Mouse (Mus musculus): ENCODE data around the gene Gm45837.

The Gm45837 gene

GRCm38 (mm10) chr7:101501236-101501635, 90.5 kb downstream of the Gm45837 start:
- DNase-seq (ENCODE audit: low spot score), result no peak

DNA sequence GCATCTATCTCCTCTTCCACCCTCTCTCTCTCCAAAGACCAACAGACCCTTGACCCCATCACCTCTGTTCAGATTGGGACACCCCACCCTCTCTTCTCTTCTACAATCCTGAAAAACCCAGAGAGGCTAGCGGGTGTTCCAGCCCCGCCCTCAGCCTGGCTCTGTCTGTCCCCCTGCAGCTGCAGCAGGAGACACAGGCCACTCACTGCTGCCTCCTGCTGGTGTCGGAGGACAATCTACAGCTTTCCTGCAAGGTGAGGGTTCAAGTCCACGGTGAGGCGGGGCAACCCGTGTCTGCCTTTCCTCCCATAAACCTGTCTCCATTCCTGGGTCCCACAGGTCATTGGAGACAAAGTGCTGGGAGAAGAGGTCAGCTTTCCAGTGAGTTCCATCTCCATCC, 91.0 kb downstream of the Gm45837 start:
- DNase-seq (ENCODE audit: low spot score), result no peak

DNA sequence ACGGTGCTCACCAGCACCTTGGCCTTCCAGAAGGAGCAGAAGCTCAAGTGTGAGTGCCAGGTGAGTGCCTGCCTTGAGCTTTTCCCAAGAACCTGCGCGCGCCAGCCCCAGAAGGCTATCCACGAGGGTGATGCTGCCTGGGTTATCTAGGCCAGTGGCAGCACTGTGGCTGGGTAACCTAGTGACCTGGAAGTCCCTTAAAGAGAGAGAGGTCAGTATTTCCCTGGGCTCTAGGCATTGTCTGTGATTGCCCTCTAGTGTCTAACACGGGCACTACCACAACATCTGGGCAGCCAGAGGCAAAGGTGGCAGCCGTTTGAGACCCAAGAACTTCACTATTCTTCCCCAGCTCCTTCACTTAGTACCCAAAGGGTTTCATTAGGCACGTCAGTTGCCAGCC, 92.7 kb downstream of the Gm45837 start:
- peak; percentile 89 for DNase-seq (ENCODE audit: low spot score)

- no peak for DNase-seq (ENCODE audit: low spot score)
These were observed 93.1 kb downstream of the Gm45837 start for GRCm38 (mm10) chr7:101503803-101504202.

DNA sequence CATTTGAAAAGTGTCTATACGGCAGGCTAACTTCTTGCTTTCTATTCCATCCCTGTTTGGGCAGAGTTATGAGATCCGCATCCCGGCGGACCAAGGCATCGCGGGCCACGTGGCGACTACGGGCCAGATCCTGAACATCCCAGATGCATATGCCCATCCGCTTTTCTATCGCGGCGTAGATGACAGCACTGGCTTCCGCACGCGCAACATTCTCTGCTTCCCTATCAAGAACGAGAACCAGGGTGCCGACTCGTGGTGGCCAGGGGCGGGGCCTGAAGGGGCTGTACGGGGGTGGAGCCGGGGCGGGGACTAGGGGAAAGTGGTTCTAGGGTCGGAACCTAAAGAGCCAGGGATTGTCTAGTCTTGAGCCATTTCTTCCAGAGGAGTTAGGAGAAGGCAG, 93.8 kb downstream of the Gm45837 start:
- no peak for DNase-seq (ENCODE audit: low spot score)

GRCm38 (mm10) chr7:101509212-101509611, 98.5 kb downstream of the Gm45837 start:
- DNase-seq (ENCODE audit: low spot score), result no peak

DNA sequence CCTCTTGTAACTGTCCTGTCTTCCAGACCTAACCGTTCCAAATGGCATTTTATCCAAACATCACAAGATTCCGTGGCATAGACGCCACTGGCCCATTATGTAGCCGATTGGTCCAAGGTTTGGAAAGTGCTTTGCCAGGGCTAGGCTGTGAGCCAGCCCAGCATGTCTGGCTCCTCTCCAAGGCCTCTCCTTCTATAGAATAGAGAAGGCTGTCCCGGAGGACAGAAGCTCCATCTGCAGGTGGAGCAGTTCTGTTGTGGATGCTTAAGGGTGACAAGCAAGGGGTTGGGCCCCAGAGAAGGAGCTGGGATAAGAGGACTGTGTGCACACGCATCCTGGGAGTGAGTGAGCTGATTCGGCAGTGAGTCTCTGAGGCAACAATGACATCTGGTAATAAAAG, 103.0 kb downstream of the Gm45837 start:
- no peak for DNase-seq (ENCODE audit: low spot score)

DNA sequence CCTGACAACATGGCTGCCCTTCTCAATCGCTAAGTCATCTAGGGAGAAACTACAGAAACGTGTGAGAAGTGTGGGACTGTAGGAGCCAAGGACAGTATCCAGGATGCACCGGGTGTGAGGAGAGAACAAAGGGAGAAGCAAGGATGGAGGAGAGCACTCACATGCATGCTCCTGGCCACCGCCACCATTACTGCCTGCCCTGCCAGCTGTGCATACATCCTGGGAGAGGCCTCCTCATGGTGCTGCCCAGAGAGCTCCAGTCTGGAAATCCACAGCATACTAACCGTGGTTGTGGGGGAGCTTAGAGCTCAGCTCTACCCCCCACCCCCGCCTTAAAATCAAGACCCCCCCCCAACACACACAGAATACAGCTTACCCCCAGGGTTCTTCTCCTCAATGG, 104.1 kb downstream of the Gm45837 start:
- no peak for DNase-seq (ENCODE audit: low spot score)

DNA sequence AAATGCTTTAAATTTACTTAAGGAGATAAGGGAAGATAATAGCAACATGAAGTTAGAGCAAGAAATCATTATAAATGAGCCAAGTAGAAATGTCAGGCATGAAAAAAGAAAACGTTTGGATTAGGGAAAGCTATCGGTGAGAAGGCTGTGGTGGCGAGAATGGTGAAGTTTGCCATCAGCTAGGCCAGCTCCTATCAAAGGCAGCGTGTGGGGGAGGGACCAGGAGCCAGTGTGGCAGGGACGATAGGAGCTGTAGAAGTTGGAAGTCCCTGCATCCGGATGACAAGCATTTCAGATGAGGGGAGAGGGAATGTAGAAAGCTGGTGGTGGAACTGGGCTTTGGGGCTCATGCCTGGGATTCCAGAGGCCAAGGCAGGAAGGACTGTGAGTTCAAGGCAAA, 104.6 kb downstream of the Gm45837 start:
- DNase-seq (ENCODE audit: low spot score), result no peak

DNA sequence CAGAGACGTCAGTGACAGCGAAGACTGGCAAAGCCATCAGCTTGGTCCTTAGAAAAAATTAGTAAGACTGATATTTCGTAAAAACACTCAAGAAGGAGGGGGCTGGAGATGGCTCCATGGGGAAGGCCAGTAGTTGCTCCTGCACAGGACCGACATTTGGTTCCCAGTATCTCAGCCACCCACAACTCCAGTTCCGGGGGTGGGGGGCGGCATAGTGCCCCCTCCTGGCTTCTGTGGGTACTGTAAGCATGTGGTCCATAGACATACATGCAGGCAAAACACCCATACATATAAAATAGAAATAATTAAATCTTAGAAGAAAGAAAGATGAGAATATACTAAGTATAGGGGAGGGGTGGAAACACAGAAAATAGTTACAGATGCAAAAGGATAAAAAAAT, 105.8 kb downstream of the Gm45837 start:
- no peak for DNase-seq (ENCODE audit: low spot score)

DNA sequence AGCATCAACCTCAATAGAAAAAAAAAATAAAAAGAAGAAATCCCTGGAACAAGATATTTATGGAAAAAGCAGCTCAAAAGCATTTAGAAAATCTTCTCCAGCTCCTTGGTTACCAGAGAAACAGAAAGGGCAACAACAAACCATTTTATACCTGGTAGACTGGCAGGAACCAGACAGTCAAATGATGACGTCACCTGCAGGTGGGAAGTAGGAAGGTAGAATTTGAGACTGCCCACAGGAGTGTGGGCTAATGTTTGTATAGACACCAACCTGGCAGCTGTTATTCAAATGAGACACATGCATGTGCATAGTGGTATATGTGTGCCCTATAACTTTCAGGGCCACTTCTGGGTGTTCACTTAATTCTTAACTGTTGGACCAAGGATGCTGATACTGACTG, 111.0 kb downstream of the Gm45837 start:
- no peak for DNase-seq (ENCODE audit: low spot score)

DNA sequence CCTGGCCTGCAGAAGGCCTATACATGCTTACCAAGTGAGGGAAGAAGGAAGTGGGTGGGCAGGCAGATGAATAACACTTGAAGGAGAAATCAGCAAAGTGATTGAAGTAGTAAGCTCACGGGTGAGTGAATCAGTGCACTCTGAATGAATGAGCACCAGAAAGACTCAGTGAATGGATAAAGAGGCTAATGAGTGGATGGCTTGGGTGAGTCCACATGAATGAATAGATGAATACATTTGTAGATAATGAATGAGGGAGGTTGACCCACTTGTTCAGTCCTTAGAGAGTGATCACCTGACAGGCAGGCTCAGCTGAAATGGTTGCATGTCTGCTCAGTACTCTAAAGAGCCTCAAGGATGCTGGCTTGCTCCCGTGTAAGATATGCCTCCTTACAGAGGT, 112.5 kb downstream of the Gm45837 start:
- peak; percentile 83 for DNase-seq (ENCODE audit: low spot score)

GRCm38 (mm10) chr7:101526484-101526883, 115.8 kb downstream of the Gm45837 start:
- DNase-seq (ENCODE audit: low spot score), result no peak

GRCm38 (mm10) chr7:101534428-101534827, 123.7 kb downstream of the Gm45837 start:
- DNase-seq (ENCODE audit: low spot score), result no peak

DNA sequence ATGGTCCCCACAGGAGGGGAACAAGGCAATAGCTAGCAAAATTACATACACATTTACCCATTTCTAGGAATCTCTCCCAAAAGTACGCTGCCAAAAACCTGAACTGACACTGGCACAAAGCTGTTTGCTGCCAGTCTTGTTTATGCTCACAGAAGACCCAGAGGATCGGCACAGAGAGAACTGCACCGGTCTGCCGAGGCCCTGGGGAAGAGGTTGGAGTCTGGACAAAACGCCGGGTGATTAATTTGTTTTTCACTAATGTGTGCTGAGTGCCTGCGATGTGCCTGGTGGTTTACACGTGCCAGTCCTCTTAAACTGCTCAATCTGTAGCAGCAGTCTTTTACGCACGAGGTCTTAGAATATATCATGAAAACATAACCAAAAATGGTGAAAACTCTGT, 124.4 kb downstream of the Gm45837 start:
- DNase-seq (ENCODE audit: low spot score), result no peak

- no peak for DNase-seq (ENCODE audit: low spot score)
These were observed 124.8 kb downstream of the Gm45837 start for GRCm38 (mm10) chr7:101535517-101535916.

DNA sequence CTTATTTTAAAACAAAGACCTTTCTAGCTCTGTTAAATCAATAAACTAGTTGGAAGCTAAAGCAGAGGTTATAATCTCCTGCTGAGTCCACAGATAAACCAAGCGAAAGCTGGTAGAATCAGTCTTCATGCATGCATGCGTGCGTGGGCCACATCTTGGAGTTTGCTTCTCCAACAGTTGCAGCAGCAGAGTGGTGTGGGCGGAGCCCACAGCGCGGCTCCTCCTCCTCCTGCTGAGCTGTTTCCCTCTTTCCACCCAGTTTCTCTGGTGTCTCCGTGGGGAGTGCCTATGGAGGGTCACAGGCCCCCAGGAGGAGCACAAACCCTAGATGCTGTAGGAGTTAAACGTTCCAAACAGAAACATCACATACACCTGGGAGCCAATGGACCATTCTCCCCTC, 126.9 kb downstream of the Gm45837 start:
- DNase-seq (ENCODE audit: low spot score), result no peak

GRCm38 (mm10) chr7:101538141-101538933, 127.7 kb downstream of the Gm45837 start:
- DNase-seq (ENCODE audit: low spot score), result peak; percentile 79

- DNase-seq (ENCODE audit: low spot score), result no peak
These were observed 129.1 kb downstream of the Gm45837 start for GRCm38 (mm10) chr7:101539774-101540173.

GRCm38 (mm10) chr7:101540684-101541083, 130.0 kb downstream of the Gm45837 start:
- no peak for DNase-seq (ENCODE audit: low spot score)

DNA sequence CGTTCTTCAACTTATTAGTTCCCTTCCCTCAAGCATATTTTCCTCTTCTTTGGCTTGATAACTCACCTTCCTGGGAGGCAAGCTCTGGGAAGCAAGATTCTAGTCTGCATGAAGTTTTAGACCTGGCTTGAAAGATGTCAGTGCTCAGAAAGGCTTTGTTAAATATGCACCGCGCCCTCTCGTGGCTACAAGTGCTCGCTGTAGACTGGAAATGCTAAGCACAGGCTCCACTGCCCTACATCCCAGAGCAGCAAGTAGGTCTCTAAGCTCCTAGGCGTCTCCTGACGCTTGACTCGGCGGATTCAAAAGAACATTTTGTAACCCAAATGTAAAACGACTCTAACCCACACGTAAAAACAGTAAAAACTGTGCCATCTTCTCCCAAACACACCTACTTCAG, 130.4 kb downstream of the Gm45837 start:
- DNase-seq (ENCODE audit: low spot score), result peak; percentile 94

DNA sequence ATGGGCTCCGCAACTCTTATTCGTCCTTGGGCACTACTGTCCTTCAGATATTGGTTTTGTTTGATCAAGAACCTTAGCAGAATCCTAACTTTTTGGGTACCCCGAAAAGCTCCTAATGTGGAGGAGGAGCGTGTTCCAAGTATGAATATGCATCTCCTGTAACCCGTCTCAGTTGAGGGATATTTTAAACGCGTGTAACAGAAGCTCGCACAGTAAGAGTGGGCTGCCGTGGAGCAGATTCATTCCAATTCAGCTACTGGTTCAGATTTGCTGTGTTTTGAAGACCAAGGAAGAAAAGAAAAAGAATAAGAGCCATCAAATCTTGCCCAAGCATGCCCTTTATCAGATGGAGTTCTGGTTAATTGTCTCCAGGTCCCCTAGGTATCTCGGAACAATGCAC, 131.0 kb downstream of the Gm45837 start:
- DNase-seq (ENCODE audit: low spot score), result no peak

DNA sequence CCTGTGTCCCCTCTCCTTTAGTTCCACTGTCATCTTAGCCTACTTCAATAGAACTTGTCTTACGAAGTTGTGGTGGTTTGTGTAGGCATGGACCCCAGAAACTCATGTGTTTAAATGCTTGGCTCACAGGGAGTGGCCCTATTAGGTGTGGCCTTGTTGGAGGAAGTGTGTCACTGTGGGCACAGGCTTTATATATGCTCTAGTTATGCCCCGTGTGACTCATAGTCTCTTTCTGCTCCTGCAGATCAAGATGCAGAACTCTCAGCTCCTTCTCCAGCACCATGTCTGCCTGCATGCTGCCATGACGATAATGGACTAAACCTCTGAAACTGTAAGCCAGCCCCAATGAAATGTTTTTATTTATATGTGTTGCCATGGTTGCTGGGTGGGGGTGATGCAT, 137.0 kb downstream of the Gm45837 start:
- DNase-seq (ENCODE audit: low spot score), result no peak

- no peak for DNase-seq (ENCODE audit: low spot score)
These were observed 138.6 kb downstream of the Gm45837 start for GRCm38 (mm10) chr7:101549266-101549665.

Data from retina, embryonic 14.5 days (tissue).